Mouse (Mus musculus): ENCODE measurements around the gene Polr2a. TPM values are rescaled to one million over a fixed set of nuclear protein-coding genes. Genes with fewer than 3 reads are reported as not detected.

Gene Polr2a
- total and polyA plus RNA-seq, 3 experiments, result 16.6 to 193 (median 73.9) TPM

- 0 out of 2 replicates have a peak, but pooled peaks have one; percentile 74 for TF ChIP-seq GABPA (IDR thresholded peaks at IDR 0.05; ENCODE audit: low read depth, low read length)
- peak; percentile 72; the same call in 1 of the 2 replicates for TF ChIP-seq MXI1 (IDR thresholded peaks at IDR 0.05; ENCODE audit: low read depth, low read length)
- 0 out of 2 replicates have a peak, but pooled peaks have one; percentile 2 for TF ChIP-seq UBTF (IDR thresholded peaks at IDR 0.05; ENCODE audit: borderline replicate concordance, insufficient read depth, low read depth, low read length)
- peak; percentile 77 for TF ChIP-seq TCF12 (IDR thresholded peaks at IDR 0.05; ENCODE audit: low read depth, low read length)
- TF ChIP-seq MAZ (IDR thresholded peaks at IDR 0.05; ENCODE audit: low read depth, low read length), result peak; percentile 96
- peak; percentile 24; the same call in 1 of the 2 replicates for TF ChIP-seq SMC3 (IDR thresholded peaks at IDR 0.05; ENCODE audit: low read depth, low read length)
These were observed 364 bp downstream of the Polr2a start (continued) for GRCm38 (mm10) chr11:69758090-69758456.

GRCm38 (mm10) chr11:69757303-69758089 is 941 bp downstream of the Polr2a start:
- peak overlapping the region; percentile 88 for H3K9ac ChIP-seq (ENCODE audit: control insufficient read depth, low read depth, low read length, poor library complexity, severe bottlenecking)
- no peaks in the 10 kb centered on the region for H3K27me3 ChIP-seq (ENCODE audit: control insufficient read depth in 1 of 2, insufficient read depth in 2 of 2, low read length in 2 of 2)
- peaks cover 0 to 37% of the 10 kb centered on the region in 2 experiments; a peak in 2 of 4 replicates for H3K36me3 ChIP-seq (ENCODE audit: control insufficient read depth in 1 of 2, insufficient read depth in 2 of 2, low read length in 2 of 2)
- peaks cover 47% of the 10 kb centered on the region for H3K79me2 ChIP-seq (ENCODE audit: control insufficient read depth, insufficient read depth, low read length, poor library complexity)
- TF ChIP-seq CTCF (IDR thresholded peaks at IDR 0.05 in 2 of 3, conservative IDR thresholded peaks at IDR 0.05 in 1 of 3; ENCODE audit: control insufficient read depth in 1 of 3, insufficient read depth in 1 of 3, low read depth in 2 of 3, low read length in 3 of 3, poor library complexity in 1 of 3, severe bottlenecking in 1 of 3) (no peak), ETS1 (IDR thresholded peaks at IDR 0.05; ENCODE audit: low read depth, low read length) (0 out of 2 replicates have a peak, but pooled peaks have one; percentile 11), GABPA (IDR thresholded peaks at IDR 0.05; ENCODE audit: low read depth, low read length) (no peak), MYC (IDR thresholded peaks at IDR 0.05; ENCODE audit: low read depth, low read length) (no peak), MAX (IDR thresholded peaks at IDR 0.05; ENCODE audit: low read length) (no peak), GATA1 (IDR thresholded peaks at IDR 0.05; ENCODE audit: low read depth, low read length) (peak; percentile 4; the same call in 1 of the 2 replicates), MXI1 (IDR thresholded peaks at IDR 0.05; ENCODE audit: low read depth, low read length) (peak; percentile 71; the same call in 1 of the 2 replicates), EP300 (IDR thresholded peaks at IDR 0.05; ENCODE audit: low read depth in 1 of 2, low read length in 2 of 2) (peak in 1 of 2 experiments; percentile 56; a peak in 1 of 4 replicates), SIN3A (IDR thresholded peaks at IDR 0.05; ENCODE audit: low read length) (peak; percentile 86; the same call in 1 of the 2 replicates), E2F4 (IDR thresholded peaks at IDR 0.05; ENCODE audit: borderline replicate concordance, low read depth, low read length) (0 out of 2 replicates have a peak, but pooled peaks have one; percentile 10), CHD1 (IDR thresholded peaks at IDR 0.05; ENCODE audit: low read depth, low read length) (peak; percentile 87), USF2 (IDR thresholded peaks at IDR 0.05; ENCODE audit: borderline replicate concordance in 1 of 2, insufficient read depth in 1 of 2, low read depth in 1 of 2, low read length in 2 of 2) (no peak), HCFC1 (IDR thresholded peaks at IDR 0.05; ENCODE audit: low read depth, low read length) (no peak), CHD2 (IDR thresholded peaks at IDR 0.05; ENCODE audit: low read length) (no peak), TAL1 (IDR thresholded peaks at IDR 0.05; ENCODE audit: low read length) (no peak), MYB (IDR thresholded peaks at IDR 0.05; ENCODE audit: low read depth, low read length) (no peak), ELF1 (IDR thresholded peaks at IDR 0.05; ENCODE audit: low read depth, low read length) (no peak; the same call in 1 of the 2 replicates), BHLHE40 (IDR thresholded peaks at IDR 0.05; ENCODE audit: borderline replicate concordance, low read depth, low read length) (no peak)
- peaks cover 15 to 29% of the 10 kb centered on the region in 2 experiments for H3K4me1 ChIP-seq (ENCODE audit: control insufficient read depth in 1 of 2, insufficient read depth in 2 of 2, low read length in 2 of 2)
- no peaks in the 10 kb centered on the region for H3K9me3 ChIP-seq (replicated peaks; ENCODE audit: insufficient read depth, low read length)
- no peak for DNase-seq (ENCODE audit: low read depth, low spot score)
- H3K27ac ChIP-seq (ENCODE audit: control insufficient read depth, low read depth, low read length), result peak overlapping the region; percentile 91
- H3K4me3 ChIP-seq (ENCODE audit: control insufficient read depth in 1 of 2, insufficient read depth in 1 of 2, low read depth in 2 of 2, low read length in 2 of 2), result peak overlapping the region; percentile 85 to 92
